Mouse (Mus musculus) intestine, embryonic 14.5 days (tissue): Measurements from ENCODE around the gene Sae1. TPM values are rescaled to one million over a fixed set of nuclear protein-coding genes. Genes with fewer than 3 reads are reported as not detected.
"Not testable (repeated sequence)": the region's sequence is repeated elsewhere in the genome, so short reads cannot be mapped to it uniquely, and the experiment has no call there.

ENCODE experiments used
- ATAC-seq: fragments of 200-750 bp; cut with Nextera tagmentation; replicated peaks from 2 replicates; pipeline ENCODE4 v1.8.0; 2017; ENCODE audit warnings: low read depth, moderate number of reproducible peaks, moderate TSS enrichment, moderate library complexity; ENCODE audit not compliant: low FRiP score, low TSS enrichment
- DNase-seq: peaks from one replicate; pipeline ENCODE4 v3.0.0-alpha.2; 2018; ENCODE audit warnings: low spot score
- H3K27ac ChIP-seq: fragments of 300-500 bp; sonication (generic); 2 replicates; pipeline ENCODE4 v1.5.1; 2014; ENCODE audit warnings: low read depth, mild to moderate bottlenecking, control low read depth
- H3K27me3 ChIP-seq: fragments of 300-500 bp; sonication (generic); replicated peaks from 2 replicates; pipeline ENCODE4 v1.6.1; 2014; ENCODE audit warnings: low read length, control low read depth; ENCODE audit not compliant: control insufficient read depth, insufficient read depth
- H3K36me3 ChIP-seq: fragments of 300-500 bp; sonication (generic); 2 replicates; pipeline ENCODE4 v1.6.1; 2014; ENCODE audit warnings: low read length, control low read depth; ENCODE audit not compliant: control insufficient read depth, insufficient read depth
- H3K4me1 ChIP-seq: fragments of 300-500 bp; sonication (generic); replicated peaks from 2 replicates; pipeline ENCODE4 v1.6.1; 2014; ENCODE audit warnings: low read length, control low read depth, mixed read lengths; ENCODE audit not compliant: control insufficient read depth, insufficient read depth
- H3K4me2 ChIP-seq: fragments of 300-500 bp; sonication (generic); 2 replicates; pipeline ENCODE4 v1.6.1; 2014; ENCODE audit warnings: low read length
- H3K4me3 ChIP-seq: fragments of 300-500 bp; sonication (generic); 2 replicates; pipeline ENCODE4 v1.5.1; 2014; ENCODE audit warnings: low read depth, low read length, control low read depth, mixed read lengths
- H3K9ac ChIP-seq: fragments of 300-500 bp; sonication (generic); 2 replicates; pipeline ENCODE4 v1.6.1; 2014; ENCODE audit warnings: mild to moderate bottlenecking, low read length
- H3K9me3 ChIP-seq: fragments of 300-500 bp; sonication (generic); 2 replicates; pipeline ENCODE4 v1.6.1; 2016; ENCODE audit warnings: low read length, control low read depth; ENCODE audit not compliant: control insufficient read depth
- WGBS: fragments of 180-500 bp; shearing (Covaris S2); extraction: QIAGEN DNeasy Blood & Tissue Kit; methylation state at CpG from one replicate; pipeline ENCODE4 v1.1.7; 2014; 5-methylcytosine and 5-hydroxymethylcytosine counted together
- polyA plus RNA-seq: library from polyadenylated mRNA; unstranded; fragments of >200 nt; fragmentation: Nextera tagmentation; extraction: Ambion mirVana; gene quantifications from 2 replicates; pipeline ENCODE4 v1.2.1, GENCODE M21; 2014

The Sae1 gene
- polyA plus RNA-seq, 1 experiment from 2014 or later, result 294 TPM

GRCm38 (mm10) chr7:16310521-16311452 is 76.8 kb downstream of the Sae1 start:
- WGBS, result 0% methylated on average over 31 of the region's 31 CpGs
- H3K9me3 ChIP-seq, result no peaks in the 10 kb centered on the region
- H3K4me2 ChIP-seq, result peak overlapping the region; percentile 95
- peak overlapping the region; percentile 49; the same call in 1 of the 2 replicates for H3K9ac ChIP-seq
- H3K36me3 ChIP-seq, result no peaks in the 10 kb centered on the region
- H3K27me3 ChIP-seq, result no peaks in the 10 kb centered on the region
- ATAC-seq, result no peak
- peak overlapping the region; percentile 62 for H3K4me3 ChIP-seq
- DNase-seq, result peak; percentile 63
- no peak overlapping the region for H3K27ac ChIP-seq
- peaks cover 29% of the 10 kb centered on the region for H3K4me1 ChIP-seq

- Histone ChIP-seq H3K4me1 (peaks cover 29% of the 10 kb centered on the region), H3K9ac (peak overlapping the region; percentile 49), H3K9me3 (no peaks in the 10 kb centered on the region)
These were observed 77.5 kb downstream of the Sae1 start for GRCm38 (mm10) chr7:16310020-16310520.

GRCm38 (mm10) chr7:16309318-16310019 is 78.1 kb downstream of the Sae1 start:
- peaks cover 28% of the 10 kb centered on the region for H3K4me1 ChIP-seq
- peak; percentile 84 for DNase-seq
- 1% methylated on average over 60 of the region's 61 CpGs for WGBS

More at GRCm38 (mm10) chr7:16310020-16310520, 77.5 kb downstream of the Sae1 start:
- ATAC-seq, result peak; percentile 10; the same call in 1 of the 2 replicates
- WGBS, result under 1% methylated on average over 37 of the region's 56 CpGs
- peak overlapping the region; percentile 95 for H3K4me2 ChIP-seq
- H3K4me3 ChIP-seq, result peak overlapping the region; percentile 62
- H3K36me3 ChIP-seq, result no peaks in the 10 kb centered on the region
- no peaks in the 10 kb centered on the region for H3K27me3 ChIP-seq
- H3K27ac ChIP-seq, result peak overlapping the region; percentile 48
- peak; percentile 87 for DNase-seq

GRCm38 (mm10) chr7:16308555-16309317 is 78.9 kb downstream of the Sae1 start:
- H3K4me1 ChIP-seq, result peaks cover 25% of the 10 kb centered on the region
- no peak for ATAC-seq
- no peaks in the 10 kb centered on the region for H3K27me3 ChIP-seq
- no peaks in the 10 kb centered on the region for H3K9me3 ChIP-seq
- H3K36me3 ChIP-seq, result no peaks in the 10 kb centered on the region
- no peak for DNase-seq
- peak overlapping the region; percentile 49; the same call in 1 of the 2 replicates for H3K9ac ChIP-seq
- 41% methylated on average over 16 of the region's 16 CpGs for WGBS
- peak overlapping the region; percentile 27; the same call in 1 of the 2 replicates for H3K27ac ChIP-seq
- peak overlapping the region; percentile 62 for H3K4me3 ChIP-seq
- peak overlapping the region; percentile 95 for H3K4me2 ChIP-seq

More at GRCm38 (mm10) chr7:16309318-16310019, 78.1 kb downstream of the Sae1 start:
- Histone ChIP-seq H3K36me3 (no peaks in the 10 kb centered on the region), H3K9ac (peak overlapping the region; percentile 49), H3K4me3 (peak overlapping the region; percentile 62), H3K9me3 (no peaks in the 10 kb centered on the region), H3K27ac (peak overlapping the region; percentile 48), H3K4me2 (peak overlapping the region; percentile 95), H3K27me3 (no peaks in the 10 kb centered on the region)
- ATAC-seq, result peak; percentile 34; the same call in 1 of the 2 replicates

- H3K4me2 ChIP-seq, result peak within 1 kb of the TSS; percentile 95
- peak within 1 kb of the TSS; percentile 49 for H3K9ac ChIP-seq
- not testable (repeated sequence) for H3K9me3 ChIP-seq, H3K36me3 ChIP-seq, H3K27me3 ChIP-seq, ATAC-seq, DNase-seq
- peak within 1 kb of the TSS; percentile 27; the same call in 1 of the 2 replicates for H3K27ac ChIP-seq
- WGBS, result 45% methylated on average over 1 of the region's 1 CpGs
- H3K4me1 ChIP-seq, result peaks cover 22% of the 10 kb centered on the region
- peak within 1 kb of the TSS; percentile 62 for H3K4me3 ChIP-seq
These were observed 79.5 kb downstream of the Sae1 start, which contains the start of gene Bbc3 for GRCm38 (mm10) chr7:16308093-16308492. Gene Bbc3 (plus strand): TSS chr7:16308393.

- not testable (repeated sequence) for H3K27me3 ChIP-seq, H3K36me3 ChIP-seq, ATAC-seq, H3K4me3 ChIP-seq, H3K27ac ChIP-seq, H3K9ac ChIP-seq, H3K9me3 ChIP-seq, H3K4me2 ChIP-seq, DNase-seq
- 74% methylated on average over 6 of the region's 6 CpGs for WGBS
- peaks cover 17% of the 10 kb centered on the region for H3K4me1 ChIP-seq
These were observed 80.5 kb downstream of the Sae1 start for GRCm38 (mm10) chr7:16307141-16307540.

- H3K9ac ChIP-seq, result peak overlapping the region; percentile 43
- ATAC-seq, result peak; percentile 48
These were observed 88.1 kb downstream of the Sae1 start for GRCm38 (mm10) chr7:16299419-16300035.

More at GRCm38 (mm10) chr7:16299419-16300035, 88.1 kb downstream of the Sae1 start:
- peak; percentile 88 for DNase-seq
- 2% methylated on average over 51 of the region's 52 CpGs for WGBS
- Histone ChIP-seq H3K4me3 (peak overlapping the region; percentile 41), H3K4me1 (peaks cover 26% of the 10 kb centered on the region), H3K36me3 (no peaks in the 10 kb centered on the region), H3K27ac (peak overlapping the region; percentile 38; the same call in 1 of the 2 replicates), H3K4me2 (peak overlapping the region; percentile 74), H3K27me3 (no peaks in the 10 kb centered on the region), H3K9me3 (no peaks in the 10 kb centered on the region)
